Mouse (Mus musculus) midbrain, embryonic 14.5 days (tissue): ENCODE measurements around the gene Lamtor4. TPM values are rescaled to one million over a fixed set of nuclear protein-coding genes. Genes with fewer than 3 reads are reported as not detected.

ENCODE experiments used
- ATAC-seq: fragments of 200-750 bp; cut with Nextera tagmentation; 2 replicates; pipeline ENCODE4 v1.8.0; 2017; ENCODE audit warnings: moderate number of reproducible peaks, moderate library complexity; ENCODE audit not compliant: low FRiP score, low TSS enrichment
- DNase-seq: peaks from one replicate; pipeline ENCODE4 v3.0.0-alpha.2; 2015
- H3K27ac ChIP-seq: fragments of 300-500 bp; sonication (generic); replicated peaks from 2 replicates; pipeline ENCODE4 v1.5.1; 2014; ENCODE audit warnings: mild to moderate bottlenecking, low read depth, low read length, moderate library complexity
- H3K27me3 ChIP-seq: fragments of 300-500 bp; sonication (generic); 2 replicates; pipeline ENCODE4 v1.6.1; 2014; ENCODE audit warnings: low read length, control low read depth, mixed read lengths; ENCODE audit not compliant: control insufficient read depth, insufficient read depth
- H3K36me3 ChIP-seq: fragments of 300-500 bp; sonication (generic); 2 replicates; pipeline ENCODE4 v1.6.1; 2014; ENCODE audit warnings: low read length, control low read depth; ENCODE audit not compliant: control insufficient read depth, insufficient read depth
- H3K4me1 ChIP-seq: fragments of 300-500 bp; sonication (generic); 2 replicates; pipeline ENCODE4 v1.6.1; 2014; ENCODE audit warnings: mild to moderate bottlenecking, antibody characterized with exemption, low read length, control low read depth; ENCODE audit not compliant: control insufficient read depth, insufficient read depth
- H3K4me2 ChIP-seq: fragments of 300-500 bp; sonication (generic); 2 replicates; pipeline ENCODE4 v1.6.1; 2014; ENCODE audit warnings: mild to moderate bottlenecking, low read length, moderate library complexity
- H3K4me3 ChIP-seq: fragments of 300-500 bp; sonication (generic); replicated peaks from 2 replicates; pipeline ENCODE4 v1.5.1; 2014; ENCODE audit warnings: low read depth, low read length
- H3K9ac ChIP-seq: fragments of 300-500 bp; sonication (generic); replicated peaks from 2 replicates; pipeline ENCODE4 v1.6.1; 2014; ENCODE audit warnings: mild to moderate bottlenecking, low read length, moderate library complexity
- H3K9me3 ChIP-seq: fragments of 300-500 bp; sonication (generic); 2 replicates; pipeline ENCODE4 v1.6.1; 2016; ENCODE audit warnings: low read length, control low read depth, mixed read lengths; ENCODE audit not compliant: control insufficient read depth
- WGBS: fragments of 180-500 bp; shearing (Covaris S2); extraction: QIAGEN DNeasy Blood & Tissue Kit; methylation state at CpG from one replicate; pipeline ENCODE4 v1.1.7; 2014; 5-methylcytosine and 5-hydroxymethylcytosine counted together
- polyA plus RNA-seq: library from polyadenylated mRNA; unstranded; fragments of >200 nt; fragmentation: Nextera tagmentation; extraction: Ambion mirVana; gene quantifications from 2 replicates; pipeline ENCODE4 v1.2.1, GENCODE M21; 2014

Gene Lamtor4
- polyA plus RNA-seq, 1 experiment from 2014 or later = 71.5 TPM

GRCm38 (mm10) chr5:138263260-138264206 is 8.3 kb downstream of the Lamtor4 start, which contains the start of gene BC037034:
Gene BC037034, minus strand, starts transcription at chr5:138264033.
- peak; percentile 96 for DNase-seq
- Histone ChIP-seq H3K9ac (peak within 1 kb of the TSS; percentile 94), H3K9me3 (no peaks in the 10 kb centered on the region), H3K4me1 (peaks cover 19% of the 10 kb centered on the region), H3K4me2 (peak within 1 kb of the TSS; percentile 98), H3K4me3 (peak within 1 kb of the TSS; percentile 94), H3K27me3 (no peaks in the 10 kb centered on the region), H3K27ac (peak within 1 kb of the TSS; percentile 82), H3K36me3 (peaks cover 49% of the 10 kb centered on the region)
- peak; percentile 87 for ATAC-seq
- WGBS = under 1% methylated on average over 70 of the region's 71 CpGs

- Histone ChIP-seq H3K9ac (peak overlapping the region; percentile 94), H3K4me1 (peaks cover 19% of the 10 kb centered on the region), H3K27ac (peak overlapping the region; percentile 82), H3K36me3 (peaks cover 42% of the 10 kb centered on the region), H3K4me2 (peak overlapping the region; percentile 98), H3K27me3 (no peaks in the 10 kb centered on the region), H3K4me3 (peak overlapping the region; percentile 94), H3K9me3 (no peaks in the 10 kb centered on the region)
- DNase-seq (no peak), ATAC-seq (no peak)
- 16% methylated on average over 6 of the region's 6 CpGs for WGBS
Observed at GRCm38 (mm10) chr5:138264207-138264578, 8.9 kb downstream of the Lamtor4 start.

- H3K4me1 ChIP-seq = peaks cover 19% of the 10 kb centered on the region
- peaks cover 27% of the 10 kb centered on the region for H3K36me3 ChIP-seq
- no peak overlapping the region for H3K4me3 ChIP-seq
- DNase-seq (no peak), ATAC-seq (no peak)
- H3K9me3 ChIP-seq = no peaks in the 10 kb centered on the region
- no peaks in the 10 kb centered on the region for H3K27me3 ChIP-seq
- H3K4me2 ChIP-seq = no peak overlapping the region
- H3K27ac ChIP-seq = no peak overlapping the region
- WGBS = 97% methylated on average over 4 of the region's 4 CpGs
- H3K9ac ChIP-seq = no peak overlapping the region
Observed at GRCm38 (mm10) chr5:138265712-138266111, 10.4 kb downstream of the Lamtor4 start.

GRCm38 (mm10) chr5:138267114-138267513 is 11.8 kb downstream of the Lamtor4 start:
- Histone ChIP-seq H3K36me3 (peaks cover 13% of the 10 kb centered on the region), H3K27ac (no peak overlapping the region), H3K27me3 (no peaks in the 10 kb centered on the region), H3K4me1 (peaks cover 19% of the 10 kb centered on the region), H3K4me3 (no peak overlapping the region), H3K9me3 (no peaks in the 10 kb centered on the region), H3K4me2 (no peak overlapping the region), H3K9ac (no peak overlapping the region)
- ATAC-seq = no peak
- 88% methylated on average over 3 of the region's 3 CpGs for WGBS
- DNase-seq = no peak

GRCm38 (mm10) chr5:138268980-138269379 is 13.7 kb downstream of the Lamtor4 start:
- no peak for ATAC-seq
- DNase-seq = no peak
- Histone ChIP-seq H3K27ac (no peak overlapping the region), H3K9ac (no peak overlapping the region), H3K9me3 (no peaks in the 10 kb centered on the region), H3K36me3 (peaks cover 14% of the 10 kb centered on the region), H3K4me3 (no peak overlapping the region), H3K4me2 (no peak overlapping the region), H3K27me3 (no peaks in the 10 kb centered on the region), H3K4me1 (peaks cover 9% of the 10 kb centered on the region; the same call in 1 of the 2 replicates)
- WGBS = 85% methylated on average over 4 of the region's 4 CpGs

- H3K4me3 ChIP-seq = no peak overlapping the region
- H3K9ac ChIP-seq = no peak overlapping the region
- 51% methylated on average over 3 of the region's 3 CpGs for WGBS
- H3K4me2 ChIP-seq = no peak overlapping the region; the same call in 1 of the 2 replicates
- no peak for DNase-seq
- peaks cover 16% of the 10 kb centered on the region for H3K4me1 ChIP-seq
- H3K27me3 ChIP-seq = no peaks in the 10 kb centered on the region
- no peak for ATAC-seq
- no peaks in the 10 kb centered on the region for H3K9me3 ChIP-seq
- peaks cover 21% of the 10 kb centered on the region for H3K36me3 ChIP-seq
- H3K27ac ChIP-seq = no peak overlapping the region
Observed at GRCm38 (mm10) chr5:138271232-138271631, 15.9 kb downstream of the Lamtor4 start.

- no peak within 1 kb of the TSS for H3K27ac ChIP-seq
- H3K4me1 ChIP-seq = peaks cover 29% of the 10 kb centered on the region
- H3K36me3 ChIP-seq = peaks cover 28% of the 10 kb centered on the region
- 3% methylated on average over 12 of the region's 12 CpGs for WGBS
- H3K9ac ChIP-seq = peak within 1 kb of the TSS; percentile 20; the same call in 1 of the 2 replicates
- ATAC-seq (no peak), DNase-seq (peak; percentile 45)
- H3K4me2 ChIP-seq = peak within 1 kb of the TSS; percentile 34
- peak within 1 kb of the TSS; percentile 9; the same call in 1 of the 2 replicates for H3K4me3 ChIP-seq
- H3K27me3 ChIP-seq = no peaks in the 10 kb centered on the region
- no peaks in the 10 kb centered on the region for H3K9me3 ChIP-seq
Observed at GRCm38 (mm10) chr5:138272409-138272923, 17.2 kb downstream of the Lamtor4 start, which contains the start of gene Gal3st4. Gene Gal3st4, minus strand, starts transcription at chr5:138272840.

- Histone ChIP-seq H3K27me3 (no peaks in the 10 kb centered on the region), H3K4me3 (no peak overlapping the region), H3K4me1 (peaks cover 45% of the 10 kb centered on the region), H3K9me3 (no peaks in the 10 kb centered on the region), H3K9ac (0 out of 2 replicates have a peak overlapping the region, but pooled peaks have one; percentile 6), H3K4me2 (no peak overlapping the region), H3K36me3 (peaks cover 39% of the 10 kb centered on the region), H3K27ac (no peak overlapping the region)
- ATAC-seq (no peak), DNase-seq (no peak)
- WGBS = 47% methylated on average over 8 of the region's 8 CpGs
Observed at GRCm38 (mm10) chr5:138274186-138274585, 18.9 kb downstream of the Lamtor4 start.
